Mouse (Mus musculus) CD8-positive naive resting alpha-beta T cell, adult 2 months (primary cell): ENCODE measurements around the gene Coq10a.

ENCODE experiments used
- DNase-seq, 2 experiments: peaks; one replicate each; pipeline ENCODE4 v3.0.0; 2022; ENCODE audit warnings: low read depth in 2 of 2, low spot score in 2 of 2

Coq10a gene

GRCm38 (mm10) chr10:128368402-128369217 is at the start of gene Coq10a:
Gene Coq10a (minus strand): TSS chr10:128368997.
- DNase-seq, result peak; percentile 90

- no peak for DNase-seq
Observed at GRCm38 (mm10) chr10:128414848-128415247, 46.1 kb upstream of the Coq10a start.

- DNase-seq, result no peak
Observed at GRCm38 (mm10) chr10:128413076-128413475, 44.3 kb upstream of the Coq10a start.

- no peak for DNase-seq
Observed at GRCm38 (mm10) chr10:128412558-128412957, 43.8 kb upstream of the Coq10a start.

GRCm38 (mm10) chr10:128412055-128412381 is 43.2 kb upstream of the Coq10a start:
- DNase-seq, result peak in 1 of 2 experiments; percentile 4

- peak; percentile 88 to 93 for DNase-seq
Observed at GRCm38 (mm10) chr10:128411211-128412054, 42.6 kb upstream of the Coq10a start, which contains the start of the genes Nabp2 and Rnf41. Gene Nabp2 (minus strand): TSS chr10:128411492. Gene Rnf41 (plus strand): TSS chr10:128411657.

- DNase-seq, result no peak
Observed at GRCm38 (mm10) chr10:128410560-128410845, 41.7 kb upstream of the Coq10a start.

GRCm38 (mm10) chr10:128409692-128410559 is 41.1 kb upstream of the Coq10a start:
- peak; percentile 96 for DNase-seq

GRCm38 (mm10) chr10:128408591-128409535 is 40.1 kb upstream of the Coq10a start:
- no peak for DNase-seq

GRCm38 (mm10) chr10:128403931-128404330 is 35.1 kb upstream of the Coq10a start:
- DNase-seq, result no peak

GRCm38 (mm10) chr10:128401638-128402037 is 32.8 kb upstream of the Coq10a start:
- no peak for DNase-seq

GRCm38 (mm10) chr10:128401056-128401455 is 32.3 kb upstream of the Coq10a start, which contains the start of gene Slc39a5:
Gene Slc39a5 (minus strand): TSS chr10:128401229.
- DNase-seq, result no peak

GRCm38 (mm10) chr10:128400338-128400737 is 31.5 kb upstream of the Coq10a start:
- no peak for DNase-seq

- DNase-seq, result no peak
Observed at GRCm38 (mm10) chr10:128397466-128397865, 28.7 kb upstream of the Coq10a start.

GRCm38 (mm10) chr10:128396716-128397264 is 28.0 kb upstream of the Coq10a start:
- no peak for DNase-seq

GRCm38 (mm10) chr10:128396017-128396673 is 27.3 kb upstream of the Coq10a start:
- no peak for DNase-seq

- DNase-seq, result no peak
Observed at GRCm38 (mm10) chr10:128391850-128392249, 23.1 kb upstream of the Coq10a start.

GRCm38 (mm10) chr10:128390366-128390765 is 21.6 kb upstream of the Coq10a start:
- no peak for DNase-seq

- DNase-seq, result no peak
Observed at GRCm38 (mm10) chr10:128389570-128389969, 20.8 kb upstream of the Coq10a start.
